Mouse (Mus musculus): ENCODE data around the gene Mcrip2. TPM values are rescaled to one million over a fixed set of nuclear protein-coding genes. Genes with fewer than 3 reads are reported as not detected.

Gene Mcrip2
- 1.1 to 5.7 TPM (median 1.6 TPM) in 3 replicates for total RNA-seq (2017)

- peak; percentile 65 for ATAC-seq (replicated peaks; ENCODE audit: insufficient number of reproducible peaks, low FRiP score, low TSS enrichment, poor library complexity, severe bottlenecking)
Observed at GRCm38 (mm10) chr17:25868601-25869191, at the start of gene Mcrip2. TSS of gene Mcrip2 (minus strand) at chr17:25868764.

GRCm38 (mm10) chr17:25918037-25918750 is 49.6 kb upstream of the Mcrip2 start:
- ATAC-seq (replicated peaks; ENCODE audit: insufficient number of reproducible peaks, low FRiP score, low TSS enrichment, poor library complexity, severe bottlenecking) = no peak

DNA sequence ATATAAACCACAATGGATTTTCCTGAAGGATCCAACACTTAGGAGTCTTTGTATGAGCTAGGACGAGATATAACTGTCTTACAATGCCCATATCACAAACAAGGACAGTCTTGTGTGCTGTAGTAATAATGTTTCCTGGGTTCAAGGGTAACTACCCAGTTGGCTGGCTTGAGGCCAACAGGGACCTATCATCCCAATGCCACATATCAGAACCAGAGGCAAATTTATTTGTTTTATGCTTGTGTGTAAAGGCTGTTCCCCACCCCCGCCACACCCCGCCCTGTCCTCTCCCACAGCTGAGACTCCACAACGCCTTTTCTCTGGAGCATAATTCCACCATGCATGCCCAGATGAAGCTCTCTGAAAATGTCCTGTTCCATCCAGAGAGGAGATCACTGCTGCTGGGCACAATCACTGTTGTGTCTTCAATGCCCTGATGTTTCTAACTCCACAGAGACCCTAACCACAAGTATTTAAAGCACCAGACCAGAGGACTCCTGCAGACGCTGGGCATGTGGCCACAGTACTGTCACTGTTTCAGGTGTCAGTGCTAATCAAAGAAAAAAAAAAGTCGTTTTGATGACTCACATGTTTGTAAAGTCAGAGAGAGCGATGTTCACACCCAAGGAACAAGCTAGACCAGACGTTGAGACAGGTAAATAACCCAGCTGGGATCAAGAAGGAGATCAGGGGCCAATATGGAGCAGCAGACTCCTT is 48.5 kb upstream of the Mcrip2 start:
- no peak for ATAC-seq (replicated peaks; ENCODE audit: insufficient number of reproducible peaks, low FRiP score, low TSS enrichment, poor library complexity, severe bottlenecking)

DNA sequence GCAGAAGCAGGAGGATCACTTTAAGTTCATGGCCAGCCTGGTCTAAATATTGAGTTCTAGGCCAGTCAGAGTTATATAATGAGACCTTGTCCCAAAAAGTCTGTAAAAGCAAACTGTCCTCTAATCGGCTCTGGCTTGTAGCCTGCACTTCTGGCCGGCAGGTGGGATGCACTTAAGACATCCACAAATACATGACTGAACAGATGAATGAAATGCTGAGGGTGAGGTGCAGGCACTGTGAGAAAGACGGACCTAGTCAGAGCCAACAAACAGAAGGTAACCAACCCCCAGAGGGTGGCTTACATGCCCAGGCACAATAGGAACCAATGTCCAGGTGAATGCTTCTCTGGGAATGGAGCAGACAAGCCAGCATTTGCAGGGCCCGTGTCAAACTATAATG is 45.7 kb upstream of the Mcrip2 start:
- no peak for ATAC-seq (replicated peaks; ENCODE audit: insufficient number of reproducible peaks, low FRiP score, low TSS enrichment, poor library complexity, severe bottlenecking)

DNA sequence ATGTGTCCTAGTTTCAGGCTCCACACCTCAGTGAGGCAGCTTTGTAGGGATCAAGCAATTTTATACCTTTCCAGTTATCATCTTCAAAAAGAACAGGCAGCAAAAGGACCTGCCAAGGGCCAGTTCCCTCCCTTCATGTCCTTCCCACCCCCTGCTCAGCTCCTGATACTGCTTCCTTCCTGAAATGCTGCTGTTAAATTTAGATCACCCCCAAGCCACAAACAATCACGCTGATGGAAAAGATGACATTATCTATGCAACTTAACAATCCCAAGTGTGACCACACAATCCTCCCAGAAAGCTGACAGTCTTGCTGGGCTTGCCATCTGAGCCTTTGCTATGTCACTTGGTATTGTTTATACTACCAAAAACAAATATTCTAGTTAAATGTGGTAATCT is 45.3 kb upstream of the Mcrip2 start:
- no peak for ATAC-seq (replicated peaks; ENCODE audit: insufficient number of reproducible peaks, low FRiP score, low TSS enrichment, poor library complexity, severe bottlenecking)

GRCm38 (mm10) chr17:25913186-25913876 is 44.8 kb upstream of the Mcrip2 start:
- ATAC-seq (replicated peaks; ENCODE audit: insufficient number of reproducible peaks, low FRiP score, low TSS enrichment, poor library complexity, severe bottlenecking) = no peak

- ATAC-seq (replicated peaks; ENCODE audit: insufficient number of reproducible peaks, low FRiP score, low TSS enrichment, poor library complexity, severe bottlenecking) = no peak
Observed at GRCm38 (mm10) chr17:25911816-25912215, 43.3 kb upstream of the Mcrip2 start.

DNA sequence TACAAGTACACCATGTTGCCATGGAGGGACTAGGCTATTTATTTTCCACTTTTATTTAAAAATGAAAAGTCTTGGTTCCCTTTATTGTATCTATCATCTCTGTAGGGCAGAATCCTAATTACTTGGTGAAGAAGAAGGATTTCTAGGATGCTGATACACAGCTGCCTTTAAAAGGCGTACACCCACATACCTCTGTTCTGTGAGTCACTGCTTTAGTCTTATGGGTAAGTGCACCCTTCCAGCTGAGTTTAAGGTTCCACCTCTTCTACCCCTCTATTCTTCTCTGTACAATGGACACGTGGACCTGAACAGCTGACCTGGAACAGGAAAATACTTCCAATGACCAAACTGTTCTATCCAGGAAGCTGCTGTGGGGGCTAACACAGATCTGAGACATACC is 39.1 kb upstream of the Mcrip2 start:
- ATAC-seq (replicated peaks; ENCODE audit: insufficient number of reproducible peaks, low FRiP score, low TSS enrichment, poor library complexity, severe bottlenecking) = no peak

GRCm38 (mm10) chr17:25903061-25903460 is 34.5 kb upstream of the Mcrip2 start:
- ATAC-seq (replicated peaks; ENCODE audit: insufficient number of reproducible peaks, low FRiP score, low TSS enrichment, poor library complexity, severe bottlenecking) = peak; percentile 40; the same call in 1 of the 2 replicates

DNA sequence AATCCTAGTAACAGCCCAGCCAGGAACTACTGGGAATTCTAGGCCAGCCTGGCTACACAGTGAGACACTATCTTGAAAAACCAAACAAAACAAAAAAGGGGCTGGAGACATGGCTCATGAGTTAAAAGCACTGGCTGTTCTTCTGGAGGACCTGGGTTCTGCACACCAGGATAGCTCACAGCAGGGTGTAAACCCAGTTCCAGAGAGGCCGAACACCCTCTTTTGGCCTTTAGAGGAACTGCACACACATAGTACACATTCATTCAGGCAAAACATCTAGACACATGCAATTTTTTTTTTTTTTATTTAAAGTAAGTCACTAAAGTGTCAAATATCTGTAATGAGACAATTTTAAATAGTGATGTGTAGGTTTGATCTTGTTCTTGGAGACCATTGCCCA is 31.6 kb upstream of the Mcrip2 start:
- no peak for ATAC-seq (replicated peaks; ENCODE audit: insufficient number of reproducible peaks, low FRiP score, low TSS enrichment, poor library complexity, severe bottlenecking)

- no peak for ATAC-seq (replicated peaks; ENCODE audit: insufficient number of reproducible peaks, low FRiP score, low TSS enrichment, poor library complexity, severe bottlenecking)
Observed at GRCm38 (mm10) chr17:25895891-25896290, 27.3 kb upstream of the Mcrip2 start.

GRCm38 (mm10) chr17:25895415-25895814 is 26.9 kb upstream of the Mcrip2 start:
- no peak for ATAC-seq (replicated peaks; ENCODE audit: insufficient number of reproducible peaks, low FRiP score, low TSS enrichment, poor library complexity, severe bottlenecking)

- peak; percentile 90 for ATAC-seq (replicated peaks; ENCODE audit: insufficient number of reproducible peaks, low FRiP score, low TSS enrichment, poor library complexity, severe bottlenecking)
Observed at GRCm38 (mm10) chr17:25893975-25894617, 25.5 kb upstream of the Mcrip2 start.

GRCm38 (mm10) chr17:25888837-25889236 is 20.3 kb upstream of the Mcrip2 start:
- ATAC-seq (replicated peaks; ENCODE audit: insufficient number of reproducible peaks, low FRiP score, low TSS enrichment, poor library complexity, severe bottlenecking) = no peak

DNA sequence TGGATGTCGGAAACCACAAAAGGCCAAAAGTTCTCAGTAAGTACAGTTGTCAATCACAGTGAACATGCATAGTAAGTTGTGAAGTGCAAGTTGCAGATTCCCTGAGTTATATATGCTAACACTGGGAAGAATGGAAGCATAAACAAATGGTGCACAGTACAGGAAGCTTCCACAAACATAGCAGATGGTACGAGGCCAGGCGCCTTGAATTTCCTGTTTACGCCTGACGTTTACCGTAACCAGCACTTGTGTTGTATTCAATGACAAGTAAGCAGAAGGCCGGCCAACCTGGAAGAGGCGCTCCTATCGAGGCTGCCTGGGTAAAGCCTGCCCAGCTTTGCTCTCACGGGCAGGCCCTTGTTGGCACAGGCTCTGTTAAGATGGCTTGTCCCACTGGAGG is 18.9 kb upstream of the Mcrip2 start:
- no peak for ATAC-seq (replicated peaks; ENCODE audit: insufficient number of reproducible peaks, low FRiP score, low TSS enrichment, poor library complexity, severe bottlenecking)

- ATAC-seq (replicated peaks; ENCODE audit: insufficient number of reproducible peaks, low FRiP score, low TSS enrichment, poor library complexity, severe bottlenecking) = no peak
Observed at GRCm38 (mm10) chr17:25886806-25887205, 18.2 kb upstream of the Mcrip2 start.

DNA sequence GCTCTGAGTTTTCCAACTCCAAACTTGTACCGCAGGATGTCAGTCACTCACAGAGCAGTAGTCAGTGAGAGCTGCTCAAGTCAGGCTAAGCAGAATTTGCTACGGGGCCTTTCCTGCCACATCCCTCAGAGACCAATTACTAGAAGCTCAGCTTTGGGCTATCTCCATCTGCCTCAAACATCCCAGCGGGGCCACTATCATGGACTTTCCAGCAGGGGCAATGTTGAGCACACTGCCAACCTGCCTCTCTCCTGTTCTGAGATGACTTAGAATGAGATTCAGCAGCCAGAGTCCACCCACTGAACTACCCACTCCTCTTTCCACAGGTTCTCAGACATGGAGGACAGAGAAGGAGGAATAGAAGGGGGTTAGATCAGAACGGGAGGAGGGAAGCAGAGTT is 17.1 kb upstream of the Mcrip2 start:
- ATAC-seq (replicated peaks; ENCODE audit: insufficient number of reproducible peaks, low FRiP score, low TSS enrichment, poor library complexity, severe bottlenecking) = no peak

- ATAC-seq (replicated peaks; ENCODE audit: insufficient number of reproducible peaks, low FRiP score, low TSS enrichment, poor library complexity, severe bottlenecking) = no peak
Observed at GRCm38 (mm10) chr17:25883824-25884223, 15.3 kb upstream of the Mcrip2 start.

DNA sequence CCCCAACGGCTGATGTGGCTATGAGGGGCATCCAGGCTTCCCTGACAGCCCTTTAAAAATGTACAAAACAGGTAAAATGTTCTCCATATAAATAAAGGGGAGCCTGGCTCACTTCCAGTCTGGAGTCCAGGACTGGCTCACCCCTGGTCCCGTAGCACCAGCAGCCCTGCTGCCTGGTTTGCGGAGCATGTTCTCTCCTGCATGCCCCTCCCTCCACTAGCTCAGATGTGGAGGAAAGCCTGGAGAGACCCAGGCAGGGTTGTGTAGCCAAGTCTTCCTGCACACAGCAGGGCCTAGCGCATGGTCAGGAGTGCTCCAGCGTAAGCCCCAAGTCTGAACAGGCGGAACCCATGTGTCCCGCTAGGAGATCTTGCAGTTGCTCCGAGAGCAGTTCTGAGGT is 14.7 kb upstream of the Mcrip2 start:
- no peak for ATAC-seq (replicated peaks; ENCODE audit: insufficient number of reproducible peaks, low FRiP score, low TSS enrichment, poor library complexity, severe bottlenecking)

Measured in monocyte, adult 5-6 weeks (primary cell).